Mouse (Mus musculus) liver, embryonic 12.5 days (tissue): ENCODE data around the gene Zcwpw1. TPM values are rescaled to one million over a fixed set of nuclear protein-coding genes. Genes with fewer than 3 reads are reported as not detected.

Experiments
- ATAC-seq: fragments of 200-750 bp; cut with Nextera tagmentation; 2 replicates; pipeline ENCODE4 v1.8.0; 2017; ENCODE audit warnings: moderate number of reproducible peaks, mild to moderate bottlenecking, moderate library complexity
- H3K27ac ChIP-seq: fragments of 300-500 bp; sonication (generic); 2 replicates; pipeline ENCODE4 v1.5.1; 2016; ENCODE audit warnings: mild to moderate bottlenecking
- H3K27me3 ChIP-seq: fragments of 300-500 bp; sonication (generic); replicated peaks from 2 replicates; pipeline ENCODE4 v1.6.1; 2016; ENCODE audit warnings: mild to moderate bottlenecking, moderate library complexity
- H3K36me3 ChIP-seq: fragments of 300-500 bp; sonication (generic); 2 replicates; pipeline ENCODE4 v1.6.1; 2016; ENCODE audit warnings: mild to moderate bottlenecking, moderate library complexity
- H3K4me1 ChIP-seq: fragments of 300-500 bp; sonication (generic); 2 replicates; pipeline ENCODE4 v1.6.1; 2016
- H3K4me2 ChIP-seq: fragments of 300-500 bp; sonication (generic); 2 replicates; pipeline ENCODE4 v1.6.1; 2016; ENCODE audit warnings: mild to moderate bottlenecking, moderate library complexity
- H3K4me3 ChIP-seq: fragments of 300-500 bp; sonication (generic); 2 replicates; pipeline ENCODE4 v1.5.1; 2016; ENCODE audit warnings: mild to moderate bottlenecking, moderate library complexity
- H3K9ac ChIP-seq: fragments of 300-500 bp; sonication (generic); 2 replicates; pipeline ENCODE4 v1.6.1; 2016; ENCODE audit warnings: mild to moderate bottlenecking, moderate library complexity
- H3K9me3 ChIP-seq: fragments of 300-500 bp; sonication (generic); replicated peaks from 2 replicates; pipeline ENCODE4 v1.6.1; 2016; ENCODE audit warnings: mild to moderate bottlenecking, moderate library complexity
- WGBS: fragments of 180-500 bp; shearing (Covaris S2); methylation state at CpG from one replicate; pipeline ENCODE4 v1.1.7; 2016; ENCODE audit not compliant: insufficient replicate concordance; 5-methylcytosine and 5-hydroxymethylcytosine counted together
- polyA plus RNA-seq: library from polyadenylated mRNA; unstranded; fragments of >200 nt; fragmentation: Nextera tagmentation; extraction: Ambion mirVana; gene quantifications from 2 replicates; pipeline ENCODE4 v1.2.1, GENCODE M21; 2016

Gene Zcwpw1
- polyA plus RNA-seq, 1 experiment from 2014 or later, result 6.9 TPM

- Histone ChIP-seq H3K4me3 (no peak overlapping the region), H3K4me2 (no peak overlapping the region), H3K9ac (no peak overlapping the region), H3K27me3 (peaks cover 4% of the 10 kb centered on the region; the same call in 1 of the 2 replicates), H3K4me1 (peaks cover 22% of the 10 kb centered on the region), H3K36me3 (peaks cover 11% of the 10 kb centered on the region), H3K27ac (no peak overlapping the region), H3K9me3 (no peaks in the 10 kb centered on the region)
- WGBS, result 84% methylated on average over 2 of the region's 2 CpGs
- no peak for ATAC-seq
These were observed 1.4 kb downstream of the Zcwpw1 start for GRCm38 (mm10) chr5:137788946-137789531.

- H3K4me3 ChIP-seq, result no peak overlapping the region
- H3K27ac ChIP-seq, result no peak overlapping the region
- H3K4me1 ChIP-seq, result peaks cover 8% of the 10 kb centered on the region
- peaks cover 4% of the 10 kb centered on the region; the same call in 1 of the 2 replicates for H3K27me3 ChIP-seq
- H3K36me3 ChIP-seq, result no peaks in the 10 kb centered on the region
- no peak for ATAC-seq
- H3K4me2 ChIP-seq, result no peak overlapping the region
- H3K9ac ChIP-seq, result no peak overlapping the region
- no peaks in the 10 kb centered on the region for H3K9me3 ChIP-seq
These were observed 4.0 kb downstream of the Zcwpw1 start for GRCm38 (mm10) chr5:137791553-137791952.

GRCm38 (mm10) chr5:137796606-137797005 lies 9.0 kb downstream of the Zcwpw1 start:
- 65% methylated on average over 3 of the region's 3 CpGs for WGBS
- no peak overlapping the region for H3K4me2 ChIP-seq
- no peaks in the 10 kb centered on the region for H3K27me3 ChIP-seq
- H3K4me3 ChIP-seq, result no peak overlapping the region
- H3K9me3 ChIP-seq, result no peaks in the 10 kb centered on the region
- H3K27ac ChIP-seq, result no peak overlapping the region
- H3K4me1 ChIP-seq, result no peaks in the 10 kb centered on the region
- H3K36me3 ChIP-seq, result no peaks in the 10 kb centered on the region
- no peak for ATAC-seq
- H3K9ac ChIP-seq, result no peak overlapping the region

- H3K4me3 ChIP-seq, result no peak overlapping the region
- no peaks in the 10 kb centered on the region for H3K27me3 ChIP-seq
- no peak for ATAC-seq
- H3K4me2 ChIP-seq, result no peak overlapping the region
- 40% methylated on average over 3 of the region's 3 CpGs for WGBS
- no peaks in the 10 kb centered on the region for H3K4me1 ChIP-seq
- no peaks in the 10 kb centered on the region for H3K36me3 ChIP-seq
- H3K27ac ChIP-seq, result no peak overlapping the region
- no peaks in the 10 kb centered on the region for H3K9me3 ChIP-seq
- H3K9ac ChIP-seq, result no peak overlapping the region
These were observed 13.3 kb downstream of the Zcwpw1 start for GRCm38 (mm10) chr5:137800917-137801316.

GRCm38 (mm10) chr5:137806158-137806557 lies 18.6 kb downstream of the Zcwpw1 start:
- no peaks in the 10 kb centered on the region for H3K9me3 ChIP-seq
- H3K36me3 ChIP-seq, result no peaks in the 10 kb centered on the region
- no peak overlapping the region for H3K9ac ChIP-seq
- no peaks in the 10 kb centered on the region for H3K4me1 ChIP-seq
- 50% methylated on average over 1 of the region's 1 CpGs for WGBS
- H3K27me3 ChIP-seq, result no peaks in the 10 kb centered on the region
- no peak overlapping the region for H3K4me3 ChIP-seq
- ATAC-seq, result no peak
- H3K27ac ChIP-seq, result no peak overlapping the region
- no peak overlapping the region for H3K4me2 ChIP-seq

- H3K4me2 ChIP-seq, result no peak overlapping the region
- no peaks in the 10 kb centered on the region for H3K36me3 ChIP-seq
- H3K9ac ChIP-seq, result no peak overlapping the region
- H3K4me3 ChIP-seq, result no peak overlapping the region
- no peaks in the 10 kb centered on the region for H3K9me3 ChIP-seq
- H3K4me1 ChIP-seq, result no peaks in the 10 kb centered on the region
- no peak overlapping the region for H3K27ac ChIP-seq
- no peak for ATAC-seq
- WGBS, result 75% methylated on average over 5 of the region's 5 CpGs
- H3K27me3 ChIP-seq, result no peaks in the 10 kb centered on the region
These were observed 20.7 kb downstream of the Zcwpw1 start for GRCm38 (mm10) chr5:137808316-137808715.

- no peaks in the 10 kb centered on the region for H3K4me1 ChIP-seq
- no peaks in the 10 kb centered on the region for H3K36me3 ChIP-seq
- no peak overlapping the region for H3K4me3 ChIP-seq
- ATAC-seq, result no peak
- H3K9ac ChIP-seq, result no peak overlapping the region
- no peak overlapping the region for H3K27ac ChIP-seq
- H3K27me3 ChIP-seq, result no peaks in the 10 kb centered on the region
- no peak overlapping the region for H3K4me2 ChIP-seq
- no peaks in the 10 kb centered on the region for H3K9me3 ChIP-seq
- WGBS, result 36% methylated on average over 4 of the region's 4 CpGs
These were observed 30.0 kb downstream of the Zcwpw1 start for GRCm38 (mm10) chr5:137817466-137818222.

- ATAC-seq, result no peak
- Histone ChIP-seq H3K27me3 (no peaks in the 10 kb centered on the region), H3K4me3 (no peak overlapping the region), H3K9me3 (no peaks in the 10 kb centered on the region), H3K4me2 (no peak overlapping the region), H3K9ac (no peak overlapping the region), H3K36me3 (no peaks in the 10 kb centered on the region), H3K27ac (no peak overlapping the region), H3K4me1 (no peaks in the 10 kb centered on the region)
- 56% methylated on average over 4 of the region's 4 CpGs for WGBS
These were observed 34.5 kb downstream of the Zcwpw1 start for GRCm38 (mm10) chr5:137822126-137822525.

GRCm38 (mm10) chr5:137822602-137823001 lies 35.0 kb downstream of the Zcwpw1 start:
- WGBS, result 80% methylated on average over 1 of the region's 1 CpGs
- H3K9me3 ChIP-seq, result no peaks in the 10 kb centered on the region
- H3K27ac ChIP-seq, result no peak overlapping the region

GRCm38 (mm10) chr5:137823455-137824045 lies 36.0 kb downstream of the Zcwpw1 start:
- Histone ChIP-seq H3K9me3 (no peaks in the 10 kb centered on the region), H3K4me1 (no peaks in the 10 kb centered on the region), H3K9ac (no peak overlapping the region), H3K27ac (no peak overlapping the region), H3K4me2 (no peak overlapping the region), H3K36me3 (no peaks in the 10 kb centered on the region), H3K4me3 (no peak overlapping the region), H3K27me3 (no peaks in the 10 kb centered on the region)
- 60% methylated on average over 6 of the region's 6 CpGs for WGBS
- ATAC-seq, result no peak

More at GRCm38 (mm10) chr5:137822602-137823001, 35.0 kb downstream of the Zcwpw1 start:
- Histone ChIP-seq H3K4me2 (no peak overlapping the region), H3K9ac (no peak overlapping the region), H3K4me1 (no peaks in the 10 kb centered on the region), H3K27me3 (no peaks in the 10 kb centered on the region), H3K4me3 (no peak overlapping the region), H3K36me3 (no peaks in the 10 kb centered on the region)
- no peak for ATAC-seq

GRCm38 (mm10) chr5:137825030-137825429 lies 37.4 kb downstream of the Zcwpw1 start:
- no peaks in the 10 kb centered on the region for H3K36me3 ChIP-seq
- no peak overlapping the region for H3K4me2 ChIP-seq
- no peak for ATAC-seq
- WGBS, result 62% methylated on average over 3 of the region's 3 CpGs
- no peaks in the 10 kb centered on the region for H3K9me3 ChIP-seq
- no peak overlapping the region for H3K4me3 ChIP-seq
- no peak overlapping the region for H3K27ac ChIP-seq
- no peaks in the 10 kb centered on the region for H3K27me3 ChIP-seq
- no peak overlapping the region for H3K9ac ChIP-seq
- no peaks in the 10 kb centered on the region for H3K4me1 ChIP-seq

GRCm38 (mm10) chr5:137825971-137826370 lies 38.4 kb downstream of the Zcwpw1 start:
- H3K4me2 ChIP-seq, result no peak overlapping the region
- ATAC-seq, result no peak
- H3K27ac ChIP-seq, result no peak overlapping the region
- H3K27me3 ChIP-seq, result no peaks in the 10 kb centered on the region
- no peak overlapping the region for H3K9ac ChIP-seq
- H3K9me3 ChIP-seq, result no peaks in the 10 kb centered on the region
- no peak overlapping the region for H3K4me3 ChIP-seq
- H3K4me1 ChIP-seq, result no peaks in the 10 kb centered on the region
- 56% methylated on average over 2 of the region's 2 CpGs for WGBS
- no peaks in the 10 kb centered on the region for H3K36me3 ChIP-seq
